In genomic region chr11:120762672-120763041, GRCm38 (mm10) we compare ENCODE assay signal across 7 mouse cellular contexts. TPM values are rescaled to one million over a fixed set of nuclear protein-coding genes. Genes with fewer than 3 reads are reported as not detected.
DNase-seq lines count a peak whose midpoint lies in the region; ATAC-seq and TF ChIP-seq lines count a peak whose summit lies in the region.
"Not testable (repeated sequence)": the region's sequence is repeated elsewhere in the genome, so short reads cannot be mapped to it uniquely, and the experiment has no call there.

Gene Hmga1b (plus strand): TSS chr11:120762794.

- not testable (repeated sequence) for H3K27me3 ChIP-seq in Patski; kidney, embryonic 16.5 days (ENCODE audit: insufficient read depth, low read length)
- H3K27me3 ChIP-seq in embryonic facial prominence, embryonic 13.5 days: peaks cover 15% of the 10 kb centered on the region
- peaks cover 18% of the 10 kb centered on the region for H3K27me3 ChIP-seq in midbrain, embryonic 10.5 days (ENCODE audit: low read depth, poor library complexity, severe bottlenecking)

- H3K36me3 ChIP-seq in embryonic facial prominence, embryonic 13.5 days; kidney, embryonic 16.5 days (ENCODE audit: insufficient read depth, low read length); midbrain, embryonic 10.5 days: not testable (repeated sequence)

- POLR2A ChIA-PET in Patski (lab: Charles Lee): not testable (repeated sequence)

- CTCF ChIA-PET in Patski (lab: Charles Lee): not testable (repeated sequence)

- 20% methylated on average over 14 of the region's 14 CpGs for WGBS in embryonic facial prominence, embryonic 13.5 days
- WGBS in kidney, embryonic 16.5 days: 13% methylated on average over 14 of the region's 14 CpGs
- 19% methylated on average over 14 of the region's 14 CpGs for WGBS in midbrain, embryonic 10.5 days

- peak within 1 kb of the TSS; percentile 49 for H3K9ac ChIP-seq in embryonic facial prominence, embryonic 13.5 days
- H3K9ac ChIP-seq in kidney, embryonic 16.5 days (replicated peaks; ENCODE audit: low read length): not testable (repeated sequence)

- peaks cover 12% of the 10 kb centered on the region for H3K9me3 ChIP-seq in embryonic facial prominence, embryonic 13.5 days
- H3K9me3 ChIP-seq in kidney, embryonic 16.5 days (ENCODE audit: low read length): peaks cover 20% of the 10 kb centered on the region
- peaks cover 23% of the 10 kb centered on the region for H3K9me3 ChIP-seq in midbrain, embryonic 10.5 days (replicated peaks)

- H3K4me3 ChIP-seq in embryonic facial prominence, embryonic 13.5 days: peak within 1 kb of the TSS; percentile 12; the same call in 1 of the 2 replicates
- not testable (repeated sequence) for H3K4me3 ChIP-seq in kidney, embryonic 16.5 days (ENCODE audit: low read length)
- 0 out of 2 replicates have a peak within 1 kb of the TSS, but pooled peaks have one; percentile 20 for H3K4me3 ChIP-seq in midbrain, embryonic 10.5 days

- DNase-seq in Patski (ENCODE audit: low read depth, low spot score); heart, postnatal 25 days (ENCODE audit: low spot score); left cerebral cortex, postnatal 36 days (ENCODE audit: low spot score in 2 of 2); midbrain, embryonic 10.5 days (ENCODE audit: low spot score): not testable (repeated sequence)

- H3K4me1 ChIP-seq in embryonic facial prominence, embryonic 13.5 days; kidney, embryonic 16.5 days (ENCODE audit: insufficient read depth, low read length); midbrain, embryonic 10.5 days: not testable (repeated sequence)

- ATAC-seq in Patski; embryonic facial prominence, embryonic 13.5 days (ENCODE audit: insufficient number of reproducible peaks, insufficient read depth, low FRiP score, low TSS enrichment, low read depth); granulocyte monocyte progenitor cell, adult 5-6 weeks (replicated peaks; ENCODE audit: poor library complexity, severe bottlenecking): not testable (repeated sequence)
- peak; percentile 55; the same call in 1 of the 2 replicates for ATAC-seq in kidney, embryonic 16.5 days (ENCODE audit: low FRiP score, low TSS enrichment)

- not testable (repeated sequence) for H3K27ac ChIP-seq in embryonic facial prominence, embryonic 13.5 days; kidney, embryonic 16.5 days (ENCODE audit: low read length)
- 0 out of 2 replicates have a peak within 1 kb of the TSS, but pooled peaks have one; percentile 2 for H3K27ac ChIP-seq in midbrain, embryonic 10.5 days (replicated peaks)

- peak within 1 kb of the TSS; percentile 44 for H3K4me2 ChIP-seq in embryonic facial prominence, embryonic 13.5 days
- peak within 1 kb of the TSS; percentile 27; the same call in 1 of the 2 replicates for H3K4me2 ChIP-seq in kidney, embryonic 16.5 days (replicated peaks; ENCODE audit: low read depth, low read length)

- intact Hi-C loops in heart, postnatal 25 days (cut with DNase I); left cerebral cortex, postnatal 36 days (cut with DNase I): not testable (repeated sequence)

- TF ChIP-seq CTCF in Patski (IDR thresholded peaks at IDR 0.05): not testable (repeated sequence)

- in situ Hi-C loops in Patski (cut with MboI; ENCODE audit: low pct_unique_long_range_greater_than_20kb): not testable (repeated sequence)

RNA-seq across cellular contexts. Expression of gene Hmga1b, which starts in this region (rescaled TPM):
- polyA plus RNA-seq in Patski (2021): 57.8 TPM
- 4.3 and 9.4 TPM in 2 replicates for polyA plus RNA-seq in embryonic facial prominence, embryonic 13.5 days (2015; fragmentation: Nextera tagmentation; extraction: Ambion mirVana)
- total RNA-seq in granulocyte monocyte progenitor cell, adult 5-6 weeks (2014; fragmentation: Nextera tagmentation): 12.8 and 179 TPM in 2 replicates
- 16.3 and 157 TPM in 2 replicates for total RNA-seq in granulocyte monocyte progenitor cell, adult 5-6 weeks (2017)
- total RNA-seq in heart, postnatal 25 days (2021): 10 to 100 TPM; 21.2 to 40.2 TPM
- 3.4 and 9.0 TPM in 2 replicates for polyA plus RNA-seq in kidney, embryonic 16.5 days (2015; fragmentation: Nextera tagmentation; extraction: Ambion mirVana)
- total RNA-seq in left cerebral cortex, postnatal 36 days (2021): 10 to 100 TPM; 23.4 to 34.8 TPM
- polyA plus RNA-seq in midbrain, embryonic 10.5 days (2016; fragmentation: Nextera tagmentation; extraction: Ambion mirVana): 9.4 and 12.9 TPM in 2 replicates
